Mouse (Mus musculus) adrenal gland, adult 18-20 months (tissue): ENCODE results near the gene Gm14322. TPM values are rescaled to one million over a fixed set of nuclear protein-coding genes. Genes with fewer than 3 reads are reported as not detected.
"Not testable (repeated sequence)": the region's sequence is repeated elsewhere in the genome, so short reads cannot be mapped to it uniquely, and the experiment has no call there.

ENCODE experiments used
- DNase-seq, 2 experiments: peaks; one replicate each; pipeline ENCODE4 v3.0.0; 2021 to 2022; ENCODE audit warnings: low spot score in 2 of 2
- long read RNA-seq, 2 experiments: library from polyadenylated mRNA; stranded (forward); transcript quantifications; one replicate each; pipeline ENCODE4 v2.0.0; 2021
- total RNA-seq, 2 experiments: library from RNA; stranded (reverse); gene quantifications; 1 replicate in 1 of 2; 2 replicates in 1 of 2; pipeline ENCODE4 v1.2.3; 2021

Gene Gm14322
- 10 to 100 TPM; 28.7 to 41.9 TPM for total RNA-seq
- long read RNA-seq, experiment 1, partial matches to known transcripts = 1 of 12 reads
- long read RNA-seq, experiment 1, other reads (novel, unspliced or antisense) = 11 of 12 reads
- long read RNA-seq, experiment 2, partial matches to known transcripts = 6 of 30 reads
- long read RNA-seq, experiment 2, other reads (novel, unspliced or antisense) = 20 of 30 reads

DNA sequence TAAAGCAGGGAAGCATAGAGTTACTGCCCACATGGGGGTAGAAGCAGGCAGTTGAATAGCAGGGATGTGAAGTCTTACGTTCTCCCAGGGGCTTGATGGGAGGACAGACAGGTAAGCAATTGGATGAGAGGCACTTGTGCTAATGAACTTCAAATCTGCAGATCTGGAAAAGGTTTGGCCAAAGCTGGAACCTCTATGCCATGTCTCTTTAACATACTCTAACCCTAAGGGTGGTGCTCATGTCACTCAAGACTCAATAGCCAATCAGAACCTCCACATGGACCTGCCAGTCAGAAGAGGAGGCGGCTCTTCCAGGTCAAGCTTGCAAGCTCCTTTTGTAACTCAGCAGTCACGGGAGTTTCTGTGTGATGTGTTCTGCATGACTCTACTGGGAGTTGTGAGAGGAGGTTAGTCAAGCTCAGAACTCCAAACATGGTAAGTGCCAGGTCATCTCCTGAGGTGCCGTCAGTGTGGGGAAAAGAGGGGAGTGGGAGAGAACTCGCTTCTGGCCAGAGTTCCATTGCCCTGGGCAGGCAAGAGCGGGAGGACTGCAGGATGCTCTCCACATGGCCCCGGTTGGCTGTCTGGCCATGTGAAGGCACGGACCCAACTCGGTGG, at the start of gene Gm14322:
Gene Gm14322, plus strand, starts transcription at position 348 of the 618 bp plus-strand sequence.
- DNase-seq = peak; percentile 23 to 31

- DNase-seq = not testable (repeated sequence)
These were observed 17.6 kb upstream of the Gm14322 start for GRCm38 (mm10) chr2:177741487-177741886.

GRCm38 (mm10) chr2:177787351-177787750, 28.3 kb downstream of the Gm14322 start:
- DNase-seq = not testable (repeated sequence)

DNA sequence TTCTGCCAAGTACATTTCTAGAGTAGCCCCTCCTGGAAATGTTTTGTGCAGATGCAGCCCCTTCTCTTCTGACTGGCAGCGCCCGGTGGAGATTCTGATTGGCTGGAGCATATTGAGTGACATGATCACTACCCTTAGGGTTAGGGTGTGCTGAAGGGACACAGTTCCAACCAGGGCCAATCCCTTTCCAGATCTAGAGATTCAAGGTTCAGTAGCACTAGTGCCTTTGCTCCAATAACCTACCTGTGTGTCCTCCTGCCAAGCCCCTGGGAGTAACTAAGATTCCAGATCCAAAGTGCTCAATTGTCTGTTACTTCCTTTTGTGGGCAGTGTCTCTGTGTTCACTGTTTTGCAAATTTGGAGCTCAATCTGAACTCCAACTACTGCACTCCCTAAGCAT, 47.1 kb downstream of the Gm14322 start:
- not testable (repeated sequence) for DNase-seq

Other genes with a start within 250 kb of the Gm14322 start
- not detected for gene Gm14406, start 181.1 kb upstream of the Gm14322 start, total RNA-seq
- gene Gm14325, start 81.0 kb downstream of the Gm14322 start, total RNA-seq = 100 to 1,000 TPM in 1 of 2 experiments, 10 to 100 TPM in 1; 90.6 to 173 TPM
- gene Gm14327, start 137.8 kb downstream of the Gm14322 start, total RNA-seq = 1 to 10 TPM; 5.7 to 6.9 TPM
- gene Zfp972, start 166.3 kb downstream of the Gm14322 start, total RNA-seq = 1 to 10 TPM; 1.2 to 2.4 TPM
- gene Gm14326, start 198.0 kb downstream of the Gm14322 start, total RNA-seq = 10 to 100 TPM; 27.1 to 30.1 TPM